Mouse (Mus musculus) 3134 (cell line): Measurements from ENCODE around the gene Bod1l.

ENCODE experiments used
- DNase-seq: peaks from one replicate; pipeline ENCODE4 v3.0.0-alpha.2; 2011; ENCODE audit warnings: low spot score; ENCODE audit not compliant: insufficient read length; ENCODE audit errors: extremely low read depth

Bod1l gene

GRCm38 (mm10) chr5:41804643-41805042 is 39.5 kb downstream of the Bod1l start:
- no peak for DNase-seq

DNA sequence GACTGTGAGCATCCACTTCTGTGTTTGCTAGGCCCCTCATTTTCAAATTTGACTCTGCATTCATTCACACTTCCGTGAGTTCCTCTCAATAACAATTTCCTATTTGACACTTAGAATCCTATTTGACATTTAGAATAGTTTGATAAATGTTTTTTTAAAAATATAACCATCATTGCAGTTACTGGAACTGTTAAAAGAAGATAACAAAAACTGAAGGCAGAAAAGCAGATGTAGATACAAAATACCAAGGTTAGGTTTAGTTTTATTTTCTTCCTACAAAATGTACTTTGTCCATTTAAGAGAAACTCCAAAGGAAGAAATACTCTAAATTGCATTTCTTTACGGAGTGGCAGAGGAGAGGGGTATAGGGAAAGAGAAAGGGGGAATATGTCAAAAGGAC is 42.5 kb downstream of the Bod1l start:
- DNase-seq, result no peak

DNA sequence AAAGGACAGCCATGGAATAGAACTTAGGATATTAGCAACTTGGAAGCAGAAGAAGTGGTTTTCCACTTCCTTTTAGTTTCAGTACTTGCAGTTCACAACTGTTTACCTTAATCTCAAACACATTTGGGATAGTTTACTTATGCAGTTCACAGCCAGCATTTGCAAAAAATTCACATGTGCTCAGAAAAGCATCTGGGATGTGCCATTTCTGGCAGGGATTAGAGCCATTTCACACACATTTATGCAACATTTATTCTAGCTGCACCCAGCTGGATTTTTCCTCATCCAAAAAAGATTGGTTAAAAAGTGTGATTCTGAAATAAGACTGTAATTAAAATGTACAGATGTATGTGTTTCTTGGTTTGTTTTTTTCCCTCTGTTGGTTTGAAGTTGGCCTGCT is 49.7 kb downstream of the Bod1l start:
- no peak for DNase-seq

DNA sequence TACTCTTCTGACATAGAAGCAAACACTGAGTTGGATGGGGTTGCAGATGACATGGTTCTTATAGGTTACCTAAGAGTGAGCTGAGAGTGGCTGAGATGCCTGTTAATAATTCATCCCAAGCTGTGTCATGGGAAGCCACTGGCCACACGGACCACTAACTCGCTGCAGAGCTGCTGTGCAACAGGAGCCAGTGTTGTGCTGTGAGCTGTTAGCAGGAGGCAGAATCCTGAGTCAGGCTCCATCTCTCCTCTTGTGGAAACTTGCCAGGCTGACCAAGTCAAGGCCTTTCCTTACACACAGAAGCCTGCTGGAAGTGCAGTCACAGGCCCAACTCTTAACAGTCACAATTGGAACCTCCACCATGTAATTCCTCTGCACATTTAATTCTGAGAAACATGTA is 53.6 kb downstream of the Bod1l start:
- DNase-seq, result no peak

DNA sequence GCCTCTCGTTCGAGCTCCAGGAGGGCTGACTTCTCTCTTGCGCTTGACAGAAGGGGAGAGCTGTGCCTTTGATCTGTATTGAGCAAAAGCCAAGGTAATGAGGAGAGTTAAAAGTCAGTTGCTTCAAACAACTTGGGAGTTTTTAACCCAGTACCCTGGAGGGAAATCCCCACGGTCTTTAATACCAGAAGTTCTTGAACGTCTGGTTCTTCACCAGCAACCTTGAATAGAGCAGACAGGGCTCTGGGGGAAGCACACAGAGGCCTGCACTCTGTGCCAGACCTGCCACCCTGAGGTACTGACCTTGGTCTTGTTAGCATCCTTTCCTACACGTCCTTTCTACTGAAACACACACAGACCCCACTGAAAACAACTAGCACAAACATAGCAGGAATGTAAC is 55.2 kb downstream of the Bod1l start:
- no peak for DNase-seq

DNA sequence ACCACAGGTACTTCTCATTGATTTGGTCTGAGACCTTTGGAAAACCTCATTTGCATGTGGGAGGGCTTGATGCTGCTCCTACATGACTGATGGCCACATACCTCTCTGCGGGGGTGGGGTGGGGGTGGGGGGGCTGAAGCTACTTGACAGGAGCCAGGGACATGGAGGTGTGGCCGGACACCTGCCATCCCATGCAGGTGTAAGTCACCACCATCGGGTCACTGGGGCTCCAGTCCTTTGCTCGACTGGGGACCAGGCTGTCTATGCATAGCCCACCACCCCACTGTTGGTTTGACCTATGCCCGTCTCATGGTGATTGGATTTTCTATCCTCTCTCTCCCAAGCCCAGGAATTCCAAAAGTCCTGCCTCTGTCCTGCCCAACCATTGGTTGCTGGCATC is 62.2 kb downstream of the Bod1l start:
- DNase-seq, result no peak

DNA sequence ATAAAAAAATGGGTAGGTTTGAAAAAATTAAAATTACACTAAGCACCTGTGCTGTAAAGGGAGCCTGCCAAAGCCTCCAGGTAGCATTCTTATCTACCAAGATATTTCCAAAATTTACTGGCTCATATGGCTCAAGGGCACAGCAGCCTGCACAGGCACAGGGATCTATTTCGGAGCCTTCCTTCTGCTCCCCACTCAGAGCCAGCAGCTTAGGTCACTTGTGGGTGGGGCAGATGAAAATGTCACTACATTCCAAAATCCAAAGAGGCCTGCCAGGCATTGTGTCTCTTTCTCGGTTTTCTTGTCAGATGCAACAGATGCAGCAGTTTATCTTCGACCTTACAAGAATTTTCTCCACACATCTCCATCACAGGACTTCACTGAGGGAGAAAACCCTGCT is 64.1 kb downstream of the Bod1l start:
- DNase-seq, result no peak

GRCm38 (mm10) chr5:41775728-41776127 is 68.4 kb downstream of the Bod1l start:
- no peak for DNase-seq

- DNase-seq, result no peak
These were observed 68.8 kb downstream of the Bod1l start for GRCm38 (mm10) chr5:41775273-41775672.

- peak; percentile 55 for DNase-seq
These were observed 75.6 kb downstream of the Bod1l start for GRCm38 (mm10) chr5:41768382-41769040.

DNA sequence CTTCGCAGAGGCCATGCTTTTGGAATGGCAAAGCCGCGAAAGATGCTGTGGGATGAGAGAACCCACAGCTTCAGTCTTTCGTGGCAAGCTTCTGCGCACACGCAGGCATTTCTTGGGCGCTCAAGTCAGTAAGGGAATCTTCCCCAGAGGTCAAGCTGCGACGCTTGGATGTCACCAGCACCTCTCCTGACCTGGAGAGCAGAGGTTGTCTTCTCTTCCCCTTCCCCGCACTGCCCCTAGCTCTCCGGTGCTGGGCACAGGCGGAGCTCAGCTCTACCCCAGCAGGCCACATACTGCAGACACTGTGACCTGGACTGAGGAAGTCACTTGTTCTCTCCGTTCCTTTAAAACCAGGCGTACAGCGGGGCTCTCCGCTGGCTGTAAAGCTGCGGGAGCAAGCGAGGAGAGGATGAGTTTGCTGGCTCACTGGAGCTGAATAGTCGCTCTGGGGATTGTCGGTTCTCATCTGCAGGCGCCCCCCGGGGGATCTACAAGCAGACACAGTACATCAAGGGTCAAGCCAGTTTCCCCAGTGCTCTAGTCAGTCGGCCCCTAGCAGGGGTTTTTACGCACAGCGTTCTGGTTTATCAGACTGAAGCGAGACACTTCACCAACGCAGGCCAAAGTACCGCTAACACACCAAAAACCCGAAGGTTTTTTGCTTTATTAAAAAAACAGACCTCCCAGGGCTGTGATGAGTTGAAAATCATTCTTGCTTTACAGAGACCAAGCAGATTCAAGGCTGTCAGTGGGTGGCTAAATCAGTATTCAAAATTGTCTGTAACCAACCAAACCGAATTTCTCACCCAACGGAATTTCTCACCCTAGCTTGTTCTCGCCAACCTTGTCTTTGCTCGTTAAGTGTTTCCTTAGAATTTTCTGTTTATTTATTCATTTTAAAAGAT is 76.6 kb downstream of the Bod1l start:
- DNase-seq, result no peak

DNA sequence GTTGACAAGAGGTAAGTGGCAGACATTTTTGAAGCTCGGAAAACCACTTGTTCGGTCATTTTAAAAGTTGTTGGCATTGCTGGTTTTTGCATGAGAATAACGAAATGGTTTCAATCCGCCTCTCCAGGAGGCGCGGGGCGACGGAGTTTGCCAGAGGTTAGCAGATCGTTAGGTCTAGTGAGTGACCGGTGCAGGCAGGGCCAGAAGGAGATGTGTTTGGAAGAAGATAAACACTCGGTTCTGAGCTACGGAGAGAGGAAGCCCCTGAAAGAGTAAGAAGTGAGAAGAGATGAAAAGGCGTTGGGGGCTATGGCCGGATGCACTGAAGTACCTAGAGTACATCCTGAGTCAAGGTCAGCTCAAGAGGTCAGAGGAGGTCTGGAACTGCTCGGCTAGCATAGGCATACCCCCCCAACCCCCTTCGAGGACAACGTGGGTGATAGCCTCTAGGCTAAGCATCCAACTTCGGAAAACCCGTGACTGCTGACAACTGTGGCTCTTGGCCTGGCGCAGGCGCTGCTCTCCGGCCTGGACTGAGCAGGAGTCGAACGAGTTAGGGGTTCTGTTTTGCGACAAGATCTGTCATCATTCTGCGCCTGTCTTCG is 77.6 kb downstream of the Bod1l start:
- no peak for DNase-seq

DNA sequence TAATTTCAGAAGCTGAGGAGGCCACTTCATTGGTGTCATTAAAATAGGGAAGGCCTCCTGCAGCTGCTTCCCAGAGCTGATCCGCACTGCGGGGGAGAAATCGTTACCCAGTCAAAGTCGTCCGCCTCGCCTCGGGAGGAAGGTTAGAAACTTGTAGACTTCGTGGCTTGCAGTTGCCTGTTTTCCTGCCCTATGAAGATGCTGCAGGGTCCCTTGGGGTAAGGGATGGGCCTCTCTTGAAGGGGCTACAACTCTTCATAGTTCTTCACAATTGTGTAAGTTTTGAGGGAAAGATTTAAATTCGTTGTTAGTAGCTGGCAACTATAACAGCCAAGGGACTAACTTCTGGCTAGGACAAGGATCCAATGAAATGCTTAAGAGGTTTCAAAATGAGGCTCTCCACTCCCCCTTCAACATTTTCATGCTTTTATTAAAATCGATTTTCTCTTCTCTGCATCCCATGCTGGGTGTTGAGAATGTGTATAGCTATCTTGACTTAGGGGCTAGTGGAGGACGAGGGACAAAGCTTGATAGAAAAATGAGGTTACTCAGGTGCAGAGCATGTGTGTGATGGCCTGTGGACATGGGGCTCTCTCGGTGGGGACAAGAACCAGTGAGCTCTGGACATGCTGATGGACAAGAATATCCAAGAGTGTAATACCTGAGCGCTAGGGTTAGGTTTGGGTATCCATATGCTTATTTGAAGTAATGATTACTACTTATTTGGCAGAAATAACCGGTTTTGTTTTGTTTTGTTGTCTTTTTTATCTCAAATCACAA is 78.3 kb downstream of the Bod1l start:
- DNase-seq, result no peak

- no peak for DNase-seq
These were observed 80.1 kb downstream of the Bod1l start, which contains the start of gene Nkx3-2 for GRCm38 (mm10) chr5:41763731-41764721. TSS of gene Nkx3-2 (minus strand) at chr5:41764501.

DNA sequence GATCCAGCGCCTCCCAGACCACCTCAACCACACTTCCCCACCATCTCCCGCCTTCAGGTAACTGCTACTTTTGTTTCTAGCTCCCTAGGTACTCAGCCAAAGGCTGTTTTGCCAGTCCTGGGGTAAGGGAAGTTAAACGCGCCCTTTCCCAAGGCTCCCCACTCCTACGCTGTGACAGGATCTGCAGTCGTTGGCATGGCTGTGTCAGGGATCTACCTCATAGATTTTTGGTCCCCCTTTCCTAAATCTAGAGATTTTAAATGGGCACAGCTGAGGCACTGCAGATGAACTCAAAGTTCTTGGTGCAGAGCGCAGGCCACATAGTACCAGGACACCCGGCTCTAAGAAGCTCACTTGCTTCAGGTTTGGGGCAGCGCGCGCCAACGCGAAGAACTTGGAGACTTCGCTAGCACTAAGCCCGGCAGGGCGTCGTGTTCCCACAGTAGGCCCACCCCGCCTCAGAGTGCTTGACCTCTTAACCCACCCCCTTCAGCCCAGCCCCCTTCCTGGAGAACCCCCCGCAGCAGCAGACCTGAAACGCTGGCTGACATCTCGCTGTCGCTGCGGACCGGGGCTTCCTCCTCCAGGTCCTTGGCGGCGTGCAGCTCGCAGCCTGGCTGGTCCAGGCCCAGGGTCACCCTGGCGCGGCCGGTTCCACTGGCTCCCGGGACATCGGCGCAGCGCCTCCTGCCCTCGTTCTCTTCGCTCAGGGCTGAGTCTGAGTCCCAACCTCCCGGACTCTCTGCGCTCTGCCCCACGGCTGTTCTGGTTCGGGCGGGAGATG is 81.0 kb downstream of the Bod1l start:
- DNase-seq, result no peak

GRCm38 (mm10) chr5:41762141-41762946 is 81.8 kb downstream of the Bod1l start:
- DNase-seq, result no peak

- DNase-seq, result no peak
These were observed 82.5 kb downstream of the Bod1l start for GRCm38 (mm10) chr5:41761509-41762140.
